Comparison of ENCODE assay signal across 23 mouse cellular contexts in genomic region chr4:132350123-132350740, GRCm38 (mm10). TPM values are rescaled to one million over a fixed set of nuclear protein-coding genes. Genes with fewer than 3 reads are reported as not detected.
DNase-seq lines count a peak whose midpoint lies in the region; ATAC-seq and TF ChIP-seq lines count a peak whose summit lies in the region.
"Had no signal": no experiment of that assay in that cellular context is flagged by ENCODE, and none has a peak within 500 bp of the region (broad histone marks: within the 10 kb centered on the region; RNA-seq: fewer than 3 reads in every experiment).

No protein-coding gene starts in this region.

- DNase-seq in 3T3-L1 (ENCODE audit: low read depth, low spot score) (peak; percentile 24), CH12.LX (ENCODE audit: extremely low read depth) (no peak), ZHBTc4 (ENCODE audit: low read depth, low spot score) (peak; percentile 89)
- no peak for DNase-seq in frontal cortex, postnatal 36 days (ENCODE audit: low spot score in 2 of 2)
- DNase-seq in thymus, adult 18-20 months, result no peak
- DNase-seq: cerebellum, postnatal 14 days; heart, postnatal 36 days; kidney, adult 11 months; kidney, postnatal 14 days; right cerebral cortex, postnatal 14 days; thymus, postnatal 25 days had no signal

- WGBS in kidney, embryonic 15.5 days, result 57% methylated on average over 2 of the region's 2 CpGs
- 64% methylated on average over 2 of the region's 2 CpGs for WGBS in kidney, embryonic 16.5 days

- H3K79me2 ChIP-seq in CH12.LX (replicated peaks; ENCODE audit: control insufficient read depth, extremely low read depth, insufficient read depth, poor library complexity, severe bottlenecking), result peaks cover 24% of the 10 kb centered on the region

- dilution Hi-C loops in CH12.LX (cut with MboI; ENCODE audit: extremely low pct_ligation_motif_present, extremely low pct_unique_long_range_greater_than_20kb, low sequenced_read_pairs), result no loop called here

- TF ChIP-seq CTCF in CH12.LX (conservative IDR thresholded peaks at IDR 0.05 in 1 of 2, IDR thresholded peaks at IDR 0.05 in 1 of 2; ENCODE audit: low read depth in 2 of 2, low read length in 2 of 2), result peak in 1 of 2 experiments; percentile 4; a peak in 2 of 4 replicates

- no peak for ATAC-seq in kidney, embryonic 15.5 days (replicated peaks; ENCODE audit: low FRiP score)
- no peak for ATAC-seq in kidney, embryonic 16.5 days (ENCODE audit: low FRiP score, low TSS enrichment)
- ATAC-seq in megakaryocyte, adult 5-6 weeks (ENCODE audit: poor library complexity, severe bottlenecking), result no peak
- ATAC-seq: CD4-positive, CD25-positive, alpha-beta regulatory T cell, adult 4 months; forebrain, embryonic 14.5 days; lung, postnatal 0 days; Patski had no signal

- H3K9me3 ChIP-seq in kidney, embryonic 15.5 days (replicated peaks), result no peaks in the 10 kb centered on the region
- no peaks in the 10 kb centered on the region for H3K9me3 ChIP-seq in kidney, embryonic 16.5 days (ENCODE audit: low read length)
- H3K9me3 ChIP-seq in CH12.LX (replicated peaks; ENCODE audit: low read length), result no peaks in the 10 kb centered on the region
- H3K9me3 ChIP-seq: embryonic facial prominence, embryonic 15.5 days; heart, embryonic 12.5 days; hindbrain, embryonic 15.5 days; neural tube, embryonic 12.5 days had no signal

- no peaks in the 10 kb centered on the region for H3K27me3 ChIP-seq in kidney, embryonic 15.5 days
- no peaks in the 10 kb centered on the region for H3K27me3 ChIP-seq in kidney, embryonic 16.5 days (ENCODE audit: insufficient read depth, low read length)
- H3K27me3 ChIP-seq in CH12.LX (replicated peaks), result no peaks in the 10 kb centered on the region
- H3K27me3 ChIP-seq: embryonic facial prominence, embryonic 15.5 days; heart, embryonic 12.5 days; hindbrain, embryonic 15.5 days; neural tube, embryonic 12.5 days; Patski had no signal

- no peak overlapping the region for H3K4me3 ChIP-seq in kidney, embryonic 15.5 days (replicated peaks)
- H3K4me3 ChIP-seq in kidney, embryonic 16.5 days (ENCODE audit: low read length), result no peak overlapping the region
- no peak overlapping the region for H3K4me3 ChIP-seq in CH12.LX (replicated peaks in 1 of 3; ENCODE audit: low read depth in 2 of 3, low read length in 2 of 3, poor library complexity in 1 of 3)
- H3K4me3 ChIP-seq: embryonic facial prominence, embryonic 15.5 days; hindbrain, embryonic 15.5 days; neural tube, embryonic 12.5 days had no signal

- TF ChIP-seq RAD21 in CH12.LX (IDR thresholded peaks at IDR 0.05; ENCODE audit: low read depth, low read length), result no peak

- TF ChIP-seq EP300 in CH12.LX (IDR thresholded peaks at IDR 0.05; ENCODE audit: low read length), result no peak

- no peak overlapping the region for H3K9ac ChIP-seq in kidney, embryonic 15.5 days
- no peak overlapping the region for H3K9ac ChIP-seq in kidney, embryonic 16.5 days (replicated peaks; ENCODE audit: low read length)
- H3K9ac ChIP-seq in CH12.LX (ENCODE audit: insufficient read depth, low read depth), result no peak overlapping the region
- H3K9ac ChIP-seq: embryonic facial prominence, embryonic 15.5 days; hindbrain, embryonic 15.5 days; neural tube, embryonic 12.5 days had no signal

- TF ChIP-seq POLR2A in CH12.LX (IDR thresholded peaks at IDR 0.05; ENCODE audit: low read depth, low read length), result peak; percentile 64

- H3K36me3 ChIP-seq in kidney, embryonic 15.5 days, result peaks cover 24% of the 10 kb centered on the region
- peaks cover 12% of the 10 kb centered on the region; the same call in 1 of the 2 replicates for H3K36me3 ChIP-seq in kidney, embryonic 16.5 days (ENCODE audit: insufficient read depth, low read length)
- peaks cover 14 to 27% of the 10 kb centered on the region in 2 experiments for H3K36me3 ChIP-seq in CH12.LX (replicated peaks in 1 of 2; ENCODE audit: control insufficient read depth in 1 of 2, insufficient read depth in 1 of 2, low read length in 1 of 2)
- H3K36me3 ChIP-seq: neural tube, embryonic 12.5 days had no signal

- peaks cover 23% of the 10 kb centered on the region for H3K4me1 ChIP-seq in kidney, embryonic 15.5 days
- peaks cover 16% of the 10 kb centered on the region for H3K4me1 ChIP-seq in kidney, embryonic 16.5 days (ENCODE audit: insufficient read depth, low read length)
- peaks cover 6 to 48% of the 10 kb centered on the region in 2 experiments for H3K4me1 ChIP-seq in CH12.LX (ENCODE audit: control insufficient read depth in 1 of 2, insufficient read depth in 2 of 2)

- in situ Hi-C loops in CH12.LX (cut with MboI; ENCODE audit: low pct_ligation_motif_present, low pct_unique_long_range_greater_than_20kb, low sequenced_read_pairs), result loop anchor here (10.0 kb wide), 1 partner anchor 65 kb away; no protein-coding TSS in a partner anchor

- no peak overlapping the region for H3K4me2 ChIP-seq in kidney, embryonic 15.5 days
- H3K4me2 ChIP-seq in kidney, embryonic 16.5 days (replicated peaks; ENCODE audit: low read depth, low read length), result no peak overlapping the region
- H3K4me2 ChIP-seq in CH12.LX (ENCODE audit: insufficient read depth, low read depth, poor library complexity, severe bottlenecking), result no peak overlapping the region
- H3K4me2 ChIP-seq: embryonic facial prominence, embryonic 15.5 days; heart, embryonic 12.5 days; hindbrain, embryonic 15.5 days; neural tube, embryonic 12.5 days had no signal

- H3K27ac ChIP-seq in kidney, embryonic 15.5 days, result peak overlapping the region; percentile 7; the same call in 1 of the 2 replicates
- H3K27ac ChIP-seq in kidney, embryonic 16.5 days (ENCODE audit: low read length), result no peak overlapping the region
- no peak overlapping the region for H3K27ac ChIP-seq in CH12.LX (ENCODE audit: insufficient read depth, low read depth)
- H3K27ac ChIP-seq: embryonic facial prominence, embryonic 15.5 days; hindbrain, embryonic 15.5 days; neural tube, embryonic 12.5 days had no signal

TF ChIP-seq in CH12.LX, 34 proteins besides CTCF, POLR2A, EP300 and RAD21:
- no peak for TF ChIP-seq RCOR1 (conservative IDR thresholded peaks at IDR 0.05; ENCODE audit: low read depth, low read length)
- TF ChIP-seq POLR2AphosphoS2 (IDR thresholded peaks at IDR 0.05; ENCODE audit: low read depth, low read length), result peak; percentile 98
- TF ChIP-seq GABPA (IDR thresholded peaks at IDR 0.05; ENCODE audit: insufficient replicate concordance, low read depth, low read length), result no peak
- TF ChIP-seq ETS1 (conservative IDR thresholded peaks at IDR 0.05; ENCODE audit: low read depth, low read length), result no peak
- TF ChIP-seq KAT2A (IDR thresholded peaks at IDR 0.05; ENCODE audit: insufficient replicate concordance, low read length), result 0 out of 2 replicates have a peak, but pooled peaks have one; percentile 7
- peak; percentile 61 for TF ChIP-seq CHD2 (IDR thresholded peaks at IDR 0.05; ENCODE audit: low read length)
- peak; percentile 76; the same call in 1 of the 2 replicates for TF ChIP-seq ZMIZ1 (IDR thresholded peaks at IDR 0.05; ENCODE audit: low read depth, low read length)
- no peak for TF ChIP-seq ZKSCAN1 (IDR thresholded peaks at IDR 0.05; ENCODE audit: borderline replicate concordance, low read depth, low read length)

RNA-seq across cellular contexts. Expression of gene Rcc1, which starts 3.2 kb away (rescaled TPM):
- polyA plus RNA-seq in kidney, embryonic 15.5 days (2015; fragmentation: Nextera tagmentation; extraction: Ambion mirVana), result 88.9 and 92.7 TPM in 2 replicates
- 89.6 and 92.7 TPM in 2 replicates for polyA plus RNA-seq in kidney, embryonic 16.5 days (2015; fragmentation: Nextera tagmentation; extraction: Ambion mirVana)
- 93.6 and 126 TPM in 2 replicates for total RNA-seq in CH12.LX (2012; rRNA removed)
- 148 and 150 TPM in 2 replicates for total RNA-seq in CH12.LX (2014; rRNA removed)
- 149 and 170 TPM in 2 replicates for polyA plus RNA-seq in CH12.LX (2012; ENCODE audit: insufficient read length, low read depth)
- total RNA-seq in megakaryocyte, adult 5-6 weeks (2015), result 14.0 TPM in 2 replicates
- 20.4 and 21.0 TPM in 2 replicates for total RNA-seq in megakaryocyte, adult 5-6 weeks (2017)

RNA-seq across cellular contexts. Expression of gene Trnau1ap, which starts 20.9 kb away (rescaled TPM):
- 73.6 and 80.5 TPM in 2 replicates for polyA plus RNA-seq in kidney, embryonic 15.5 days (2015; fragmentation: Nextera tagmentation; extraction: Ambion mirVana)
- polyA plus RNA-seq in kidney, embryonic 16.5 days (2015; fragmentation: Nextera tagmentation; extraction: Ambion mirVana), result 75.8 and 77.0 TPM in 2 replicates
- total RNA-seq in CH12.LX (2012; rRNA removed), result 71.5 and 86.5 TPM in 2 replicates
- 70.6 and 80.5 TPM in 2 replicates for total RNA-seq in CH12.LX (2014; rRNA removed)
- polyA plus RNA-seq in CH12.LX (2012; ENCODE audit: insufficient read length, low read depth), result 60.7 and 64.4 TPM in 2 replicates
- total RNA-seq in megakaryocyte, adult 5-6 weeks (2015), result 25.3 and 32.6 TPM in 2 replicates
- total RNA-seq in megakaryocyte, adult 5-6 weeks (2017), result 22.6 and 25.7 TPM in 2 replicates

RNA-seq across cellular contexts. Expression of gene Rab42, which starts 47.0 kb away (rescaled TPM):
- polyA plus RNA-seq in kidney, embryonic 15.5 days (2015; fragmentation: Nextera tagmentation; extraction: Ambion mirVana), result 3.3 and 3.5 TPM in 2 replicates
- 3.9 and 4.1 TPM in 2 replicates for polyA plus RNA-seq in kidney, embryonic 16.5 days (2015; fragmentation: Nextera tagmentation; extraction: Ambion mirVana)
- total RNA-seq in CH12.LX (2012; rRNA removed), result 0.38 and 0.51 TPM in 2 replicates
- not detected in 2 replicates for total RNA-seq in CH12.LX (2014; rRNA removed)
- polyA plus RNA-seq in CH12.LX (2012; ENCODE audit: insufficient read length, low read depth), result 0.31 TPM in 1 of 2 replicates, not detected in the other
- not detected in 2 replicates for total RNA-seq in megakaryocyte, adult 5-6 weeks (2015)
- not detected in 2 replicates for total RNA-seq in megakaryocyte, adult 5-6 weeks (2017)
- total RNA-seq: monocyte, adult 5-6 weeks had no signal
- polyA plus RNA-seq: Patski had no signal

Comparison
In these comparisons a context has a peak if more than half of its experiments do, and no peak if none do; other contexts are left out.
1. DNase-seq: peak in 3T3-L1 (single experiment) and ZHBTc4 (single experiment); none in CH12.LX (single experiment), frontal cortex, postnatal 36 days (0 of 2) and thymus, adult 18-20 months (0 of 2).